Mouse (Mus musculus): ENCODE measurements at regions not wholly inside any gene's neighbourhood (a gene's known extent, or its start where the extent isn't known, plus 50 kb on each side); places are given as distances from the start of the nearest gene placed in this dataset.

GRCm38 (mm10) chr10:21724999-21725398 is 132.1 kb downstream of the 1700020N01Rik start:
- DNase-seq (ENCODE audit: low read depth, low spot score), result no peak

- no peak for DNase-seq (ENCODE audit: low read depth, low spot score)
Observed at GRCm38 (mm10) chr10:21740256-21740655, 141.7 kb upstream of the Sgk1 start.

DNA sequence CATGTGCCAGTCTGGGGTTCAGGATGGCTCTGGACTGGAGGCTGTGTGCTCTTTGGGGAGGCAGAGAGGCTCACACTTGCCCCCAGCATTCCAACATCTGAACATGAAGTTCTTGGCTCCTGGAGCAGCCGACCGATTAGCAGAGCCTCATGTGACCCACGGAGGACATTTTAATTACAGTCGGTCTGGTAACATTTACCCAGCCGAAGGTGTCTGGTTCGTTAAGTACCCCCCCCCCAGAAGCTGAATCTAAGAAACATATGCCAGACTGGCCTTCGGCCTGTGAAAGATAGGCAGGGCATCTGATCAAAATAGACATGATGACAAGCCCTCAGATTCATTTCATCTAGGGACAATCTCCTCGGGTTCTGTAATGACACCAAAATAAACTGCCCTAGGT is 140.4 kb upstream of the Sgk1 start:
- DNase-seq (ENCODE audit: low read depth, low spot score), result no peak

GRCm38 (mm10) chr10:21741976-21742745 is 139.8 kb upstream of the Sgk1 start:
- DNase-seq (ENCODE audit: low read depth, low spot score), result no peak

GRCm38 (mm10) chr10:21743396-21743795 is 138.6 kb upstream of the Sgk1 start:
- DNase-seq (ENCODE audit: low read depth, low spot score), result no peak

DNA sequence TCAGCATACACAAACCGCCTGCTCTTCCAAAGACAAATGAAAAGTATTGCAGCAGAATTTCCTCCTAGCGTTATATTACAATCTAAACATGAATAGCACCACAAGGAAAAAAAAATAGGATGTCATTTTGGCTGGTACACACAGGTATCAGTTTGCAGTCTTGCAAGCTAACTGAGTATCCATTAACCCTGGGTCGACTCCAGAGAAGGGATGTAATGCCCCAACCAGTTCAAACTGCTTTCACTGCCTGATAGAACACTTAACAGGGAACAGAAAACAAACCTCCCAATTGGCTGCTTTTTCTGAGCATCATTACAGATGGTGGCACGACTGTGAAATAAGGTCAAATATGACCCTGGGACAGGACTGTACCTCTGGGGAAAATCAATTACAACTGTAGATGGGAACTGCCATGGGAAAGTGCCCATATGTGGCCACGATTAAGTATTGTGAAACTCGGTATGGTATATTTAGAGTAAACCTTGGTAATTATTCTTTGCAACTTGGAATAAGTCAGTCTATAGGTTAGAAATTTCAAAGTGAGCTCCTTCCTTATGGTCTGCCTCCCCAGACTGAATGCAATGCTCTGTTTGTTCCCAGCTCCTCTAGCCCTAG is 137.5 kb upstream of the Sgk1 start:
- no peak for DNase-seq (ENCODE audit: low read depth, low spot score)

DNA sequence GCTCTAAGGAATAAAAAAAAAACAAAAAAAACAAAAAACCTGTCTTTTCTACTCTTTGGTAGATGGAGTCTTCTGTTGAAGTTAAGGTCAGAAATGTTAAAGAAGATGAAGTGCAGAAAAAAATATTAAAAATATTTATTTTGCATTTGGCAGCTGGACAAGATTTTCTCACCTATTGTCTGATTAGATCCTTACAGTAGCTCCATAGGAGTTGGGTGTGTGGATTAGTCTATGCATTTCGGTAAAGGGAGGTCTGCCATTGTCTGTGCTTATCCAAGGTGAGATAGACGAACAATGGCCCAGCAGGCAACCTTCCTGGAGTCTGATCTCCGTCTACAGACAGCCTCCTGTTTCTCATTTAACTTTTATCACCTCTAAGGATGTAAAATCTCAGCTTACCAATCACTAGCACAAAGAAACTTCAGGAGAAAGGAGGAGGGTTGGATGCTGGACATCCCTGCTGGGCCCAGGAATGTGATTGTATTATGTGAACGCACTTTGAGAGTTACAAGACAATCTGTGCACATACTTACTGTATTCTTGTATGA is 136.0 kb upstream of the Sgk1 start:
- DNase-seq (ENCODE audit: low read depth, low spot score), result no peak

GRCm38 (mm10) chr10:21746713-21747112 is 135.3 kb upstream of the Sgk1 start:
- peak; percentile 12 for DNase-seq (ENCODE audit: low read depth, low spot score)

GRCm38 (mm10) chr10:21751326-21751725 is 130.7 kb upstream of the Sgk1 start:
- no peak for DNase-seq (ENCODE audit: low read depth, low spot score)

- DNase-seq (ENCODE audit: low read depth, low spot score), result no peak
Observed at GRCm38 (mm10) chr10:21752392-21752791, 129.6 kb upstream of the Sgk1 start.

- no peak for DNase-seq (ENCODE audit: low read depth, low spot score)
Observed at GRCm38 (mm10) chr10:21754763-21755548, 127.0 kb upstream of the Sgk1 start.

GRCm38 (mm10) chr10:21755717-21756116 is 126.3 kb upstream of the Sgk1 start:
- DNase-seq (ENCODE audit: low read depth, low spot score), result no peak

DNA sequence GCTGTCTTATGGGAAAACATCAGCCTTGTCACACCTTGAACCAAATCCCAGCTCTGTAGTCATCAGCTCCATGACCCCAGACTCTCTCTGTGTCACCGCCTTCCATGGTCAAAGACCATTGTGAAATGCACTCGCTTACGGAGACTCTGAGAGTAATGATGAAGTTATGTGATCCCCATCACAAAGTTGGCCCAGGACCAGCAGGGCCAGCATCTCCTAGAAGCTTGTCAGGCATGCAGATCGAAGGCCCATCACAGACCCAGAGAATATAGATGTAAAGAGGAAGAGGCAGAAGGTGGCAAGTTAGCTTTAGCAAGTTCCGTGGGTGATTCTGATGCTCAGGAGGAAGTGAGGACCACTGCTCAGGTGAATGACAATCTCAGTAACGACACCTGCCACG is 125.2 kb upstream of the Sgk1 start:
- no peak for DNase-seq (ENCODE audit: low read depth, low spot score)

DNA sequence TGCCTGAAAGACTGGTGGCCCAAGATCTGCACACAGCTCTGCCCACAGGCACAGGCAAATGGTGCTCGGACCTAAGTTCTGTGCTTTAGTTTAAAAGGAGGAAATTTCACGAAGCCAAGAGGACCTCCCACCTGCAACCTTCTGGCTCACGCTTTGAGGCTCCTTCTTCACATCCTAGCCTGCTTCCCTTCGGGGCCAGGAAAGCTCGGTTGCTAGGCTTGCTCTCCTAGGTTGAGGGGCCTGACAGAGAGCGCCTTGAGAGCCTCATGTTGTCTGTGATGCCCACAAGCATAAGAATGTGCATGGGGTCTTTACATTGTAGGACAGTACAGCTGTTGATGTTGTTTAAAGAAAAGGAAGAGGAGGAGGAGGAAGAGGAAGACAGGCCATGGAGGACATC is 123.9 kb upstream of the Sgk1 start:
- no peak for DNase-seq (ENCODE audit: low read depth, low spot score)

DNA sequence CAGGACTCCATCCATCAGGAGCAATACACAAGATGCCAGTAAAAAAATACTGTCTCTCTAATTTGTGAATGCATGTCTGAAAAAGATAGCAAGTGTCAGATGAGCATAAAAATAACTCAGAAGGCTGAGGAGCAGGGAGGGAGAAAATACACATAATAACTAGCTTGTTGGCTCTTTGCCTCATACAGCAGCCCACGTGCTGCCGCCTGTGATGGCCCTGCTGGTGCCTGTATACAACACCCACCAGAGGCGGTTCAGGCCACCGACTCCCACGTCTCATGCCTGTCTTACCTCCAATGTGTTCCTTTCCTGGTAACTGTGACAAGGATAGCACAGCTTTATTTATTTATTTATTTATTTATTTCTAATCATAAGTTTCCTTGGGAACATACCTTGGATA is 119.5 kb upstream of the Sgk1 start:
- DNase-seq (ENCODE audit: low read depth, low spot score), result no peak

GRCm38 (mm10) chr10:21763017-21763964 is 118.7 kb upstream of the Sgk1 start:
- no peak for DNase-seq (ENCODE audit: low read depth, low spot score)

GRCm38 (mm10) chr10:21764090-21764489 is 117.9 kb upstream of the Sgk1 start:
- DNase-seq (ENCODE audit: low read depth, low spot score), result no peak

DNA sequence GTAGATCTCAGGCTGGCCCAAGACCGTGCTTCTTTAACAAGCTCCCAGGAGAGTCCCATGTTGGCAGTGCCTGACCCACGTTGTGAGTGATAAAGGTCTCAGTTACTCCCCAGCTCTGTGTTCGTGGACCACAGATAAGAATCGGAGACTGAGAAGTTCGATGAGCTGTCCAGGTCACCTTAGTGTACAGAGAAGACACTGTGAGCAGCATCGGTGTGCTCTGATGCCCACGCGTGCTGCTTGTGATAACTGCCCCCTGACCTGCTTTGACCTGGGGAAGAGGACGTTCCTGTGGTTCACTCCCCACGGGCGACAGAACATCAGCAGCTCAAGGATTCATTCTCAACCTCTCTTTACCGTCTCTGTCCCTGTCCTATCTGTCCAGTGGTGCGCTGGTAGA is 117.1 kb upstream of the Sgk1 start:
- DNase-seq (ENCODE audit: low read depth, low spot score), result no peak

GRCm38 (mm10) chr10:21773548-21773947 is 108.4 kb upstream of the Sgk1 start:
- DNase-seq (ENCODE audit: low read depth, low spot score), result no peak

GRCm38 (mm10) chr10:21775441-21775840 is 106.5 kb upstream of the Sgk1 start:
- DNase-seq (ENCODE audit: low read depth, low spot score), result no peak

Data from CD4-positive helper T cell, adult 2 months (primary cell).